Comparison of ENCODE assay signal across 14 mouse cellular contexts in genomic region chr9:14872181-14872930, GRCm38 (mm10). TPM values are rescaled to one million over a fixed set of nuclear protein-coding genes. Genes with fewer than 3 reads are reported as not detected.
DNase-seq lines count a peak whose midpoint lies in the region; ATAC-seq and TF ChIP-seq lines count a peak whose summit lies in the region.
"Had no signal": no experiment of that assay in that cellular context is flagged by ENCODE, and none has a peak within 500 bp of the region (broad histone marks: within the 10 kb centered on the region; RNA-seq: fewer than 3 reads in every experiment).

No protein-coding gene starts in this region.

- no peak overlapping the region for H3K4me2 ChIP-seq in forebrain, embryonic 16.5 days (ENCODE audit: low read length)
- H3K4me2 ChIP-seq in midbrain, embryonic 11.5 days = no peak overlapping the region; the same call in 1 of the 2 replicates
- H3K4me2 ChIP-seq in intestine, embryonic 15.5 days (replicated peaks) = no peak overlapping the region
- H3K4me2 ChIP-seq: liver, embryonic 11.5 days had no signal

- no peaks in the 10 kb centered on the region for H3K36me3 ChIP-seq in forebrain, embryonic 16.5 days (ENCODE audit: control insufficient read depth, insufficient read depth)
- H3K36me3 ChIP-seq in midbrain, embryonic 11.5 days (ENCODE audit: control insufficient read depth, insufficient read depth, low read length) = no peaks in the 10 kb centered on the region
- no peaks in the 10 kb centered on the region for H3K36me3 ChIP-seq in intestine, embryonic 15.5 days
- H3K36me3 ChIP-seq: G1E had no signal

- no peak overlapping the region for H3K4me3 ChIP-seq in forebrain, embryonic 16.5 days (replicated peaks; ENCODE audit: low read length)
- H3K4me3 ChIP-seq in midbrain, embryonic 11.5 days (ENCODE audit: low read depth, low read length) = no peak overlapping the region
- no peak overlapping the region for H3K4me3 ChIP-seq in intestine, embryonic 15.5 days (replicated peaks)

- TF ChIP-seq CTCF in brain, embryonic 14.5 days (IDR thresholded peaks at IDR 0.05; ENCODE audit: borderline replicate concordance, extremely low read depth, insufficient read depth, insufficient read length) = no peak

- H3K27me3 ChIP-seq in forebrain, embryonic 16.5 days (replicated peaks; ENCODE audit: control insufficient read depth, insufficient read depth, low read length) = no peaks in the 10 kb centered on the region
- H3K27me3 ChIP-seq in midbrain, embryonic 11.5 days (ENCODE audit: control insufficient read depth, insufficient read depth, low read length) = no peaks in the 10 kb centered on the region
- H3K27me3 ChIP-seq in intestine, embryonic 15.5 days (replicated peaks) = no peaks in the 10 kb centered on the region

- no peak overlapping the region for H3K9ac ChIP-seq in forebrain, embryonic 16.5 days (replicated peaks; ENCODE audit: low read depth, low read length)
- H3K9ac ChIP-seq in midbrain, embryonic 11.5 days (ENCODE audit: low read length) = no peak overlapping the region
- H3K9ac ChIP-seq in intestine, embryonic 15.5 days = no peak overlapping the region

- TF ChIP-seq POLR2A in brain, embryonic 14.5 days (IDR thresholded peaks at IDR 0.05; ENCODE audit: borderline replicate concordance, extremely low read depth, insufficient read depth, insufficient read length, poor library complexity, severe bottlenecking) = no peak

- peaks cover 6% of the 10 kb centered on the region; the same call in 1 of the 2 replicates for H3K4me1 ChIP-seq in forebrain, embryonic 16.5 days (replicated peaks; ENCODE audit: control insufficient read depth, insufficient read depth, low read length)
- peaks cover 10% of the 10 kb centered on the region; the same call in 1 of the 2 replicates for H3K4me1 ChIP-seq in midbrain, embryonic 11.5 days (ENCODE audit: control insufficient read depth, insufficient read depth, low read length)
- H3K4me1 ChIP-seq in intestine, embryonic 15.5 days (replicated peaks) = no peaks in the 10 kb centered on the region

- ATAC-seq in forebrain, embryonic 16.5 days = peak; percentile 72
- peak; percentile 89 for ATAC-seq in midbrain, embryonic 11.5 days (ENCODE audit: low FRiP score)
- no peak for ATAC-seq in intestine, embryonic 15.5 days

- peak; percentile 58 for DNase-seq in brain, embryonic 14.5 days (ENCODE audit: low read depth)
- DNase-seq in embryo, embryonic 10.5 days (ENCODE audit: low spot score) = peak; percentile 54
- peak; percentile 92 for DNase-seq in midbrain, embryonic 11.5 days (ENCODE audit: low spot score, missing footprints)
- no peak for DNase-seq in left cerebral cortex, postnatal 25 days (ENCODE audit: low spot score in 2 of 2)
- no peak for DNase-seq in adrenal gland, postnatal 10 days
- DNase-seq: cerebellum, adult 9-11 months had no signal

- H3K9me3 ChIP-seq in forebrain, embryonic 16.5 days (ENCODE audit: control insufficient read depth, low read length) = no peaks in the 10 kb centered on the region
- no peaks in the 10 kb centered on the region for H3K9me3 ChIP-seq in midbrain, embryonic 11.5 days (ENCODE audit: control insufficient read depth, low read length)
- no peaks in the 10 kb centered on the region for H3K9me3 ChIP-seq in intestine, embryonic 15.5 days
- H3K9me3 ChIP-seq: G1E had no signal

- intact Hi-C loops in left cerebral cortex, postnatal 25 days (cut with DNase I) = loop anchor here (10.0 kb wide), 1 partner anchor 292 kb away; no protein-coding TSS in a partner anchor

- 18% methylated on average over 17 of the region's 17 CpGs for WGBS in forebrain, embryonic 16.5 days
- 28% methylated on average over 17 of the region's 17 CpGs for WGBS in midbrain, embryonic 11.5 days
- WGBS in intestine, embryonic 15.5 days = 49% methylated on average over 17 of the region's 17 CpGs

- H3K27ac ChIP-seq in forebrain, embryonic 16.5 days (ENCODE audit: low read length) = no peak overlapping the region
- no peak overlapping the region for H3K27ac ChIP-seq in midbrain, embryonic 11.5 days (ENCODE audit: low read depth, low read length)
- H3K27ac ChIP-seq in intestine, embryonic 15.5 days = no peak overlapping the region

RNA-seq across cellular contexts. Expression of gene Gpr83, which starts 12.3 kb away (rescaled TPM):
- 1.6 and 2.2 TPM in 2 replicates for polyA plus RNA-seq in brain, embryonic 14.5 days (2012; rRNA removed)
- polyA plus RNA-seq in forebrain, embryonic 16.5 days (2015; fragmentation: Nextera tagmentation; extraction: Ambion mirVana) = 1.4 and 2.0 TPM in 2 replicates
- 0.26 and 0.34 TPM in 2 replicates for polyA plus RNA-seq in midbrain, embryonic 11.5 days (2014; fragmentation: Nextera tagmentation; extraction: Ambion mirVana)
- total RNA-seq in left cerebral cortex, postnatal 25 days (2021) = 10 to 100 TPM; 19.5 to 30.2 TPM
- under 1 TPM; 0.18 to 0.21 TPM for total RNA-seq in adrenal gland, postnatal 10 days (2021)
- 0.25 and 0.40 TPM in 2 replicates for polyA plus RNA-seq in intestine, embryonic 15.5 days (2015; fragmentation: Nextera tagmentation; extraction: Ambion mirVana)
- total RNA-seq: adrenal gland, adult 18-20 months; gastrocnemius, adult 18-20 months; hematopoietic stem cell, adult 5-6 weeks had no signal
- polyA plus RNA-seq: G1E; liver, embryonic 11.5 days had no signal

RNA-seq across cellular contexts. Expression of gene Izumo1r, which starts 31.4 kb away (rescaled TPM):
- polyA plus RNA-seq in brain, embryonic 14.5 days (2012; rRNA removed) = not detected in 2 replicates
- not detected in 2 replicates for polyA plus RNA-seq in forebrain, embryonic 16.5 days (2015; fragmentation: Nextera tagmentation; extraction: Ambion mirVana)
- not detected in 2 replicates for polyA plus RNA-seq in midbrain, embryonic 11.5 days (2014; fragmentation: Nextera tagmentation; extraction: Ambion mirVana)
- not detected for total RNA-seq in left cerebral cortex, postnatal 25 days (2021)
- under 1 TPM; 0.48 to 0.81 TPM for total RNA-seq in adrenal gland, postnatal 10 days (2021)
- polyA plus RNA-seq in intestine, embryonic 15.5 days (2015; fragmentation: Nextera tagmentation; extraction: Ambion mirVana) = not detected in 2 replicates
- total RNA-seq: adrenal gland, adult 18-20 months; gastrocnemius, adult 18-20 months; hematopoietic stem cell, adult 5-6 weeks; layer of hippocampus, postnatal 10 days had no signal
- polyA plus RNA-seq: G1E; liver, embryonic 11.5 days had no signal

Comparison
In these comparisons a context has a peak if more than half of its experiments do, and no peak if none do; other contexts are left out.
1. DNase-seq: peak in brain, embryonic 14.5 days (single experiment), embryo, embryonic 10.5 days (single experiment) and midbrain, embryonic 11.5 days (single experiment); none in left cerebral cortex, postnatal 25 days (0 of 2) and adrenal gland, postnatal 10 days (single experiment).